Mouse (Mus musculus) gastrocnemius, adult 18-20 months (tissue): ENCODE measurements at regions not wholly inside any gene's neighbourhood (a gene's known extent, or its start where the extent isn't known, plus 50 kb on each side); places are given as distances from the start of the nearest gene placed in this dataset.

Source experiments
- DNase-seq: peaks from one replicate; pipeline ENCODE4 v3.0.0; 2021; ENCODE audit warnings: low spot score

- DNase-seq, result no peak
Measured at GRCm38 (mm10) chr13:72023666-72024065, 60.1 kb upstream of the Irx1 start.

DNA sequence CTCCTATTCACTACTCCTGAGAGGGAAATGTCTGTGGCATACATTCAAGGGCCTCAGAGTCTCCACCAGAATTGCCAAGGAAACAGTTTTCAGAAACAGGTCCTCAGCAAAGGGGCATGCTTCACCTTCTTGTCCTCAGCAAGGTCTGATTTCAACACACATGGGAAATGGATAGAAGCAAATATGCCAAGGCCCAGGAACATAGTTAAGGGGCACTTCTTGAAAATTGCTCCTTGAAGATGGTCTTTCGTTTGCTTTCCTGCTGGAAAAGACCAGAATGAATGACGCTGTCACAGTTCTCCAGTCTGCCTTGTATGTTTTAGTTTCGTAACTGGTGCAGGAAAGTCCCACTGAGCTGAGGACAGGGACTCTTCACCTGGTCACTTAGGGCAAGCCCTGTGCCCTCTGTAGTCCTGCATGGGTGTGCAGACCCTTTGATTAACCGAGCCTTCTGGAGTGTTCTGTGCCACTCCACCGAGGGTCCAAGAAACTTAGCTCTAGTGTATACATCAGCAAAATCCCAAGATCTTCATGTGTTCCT lies 80.5 kb upstream of the Irx1 start:
- DNase-seq, result no peak

DNA sequence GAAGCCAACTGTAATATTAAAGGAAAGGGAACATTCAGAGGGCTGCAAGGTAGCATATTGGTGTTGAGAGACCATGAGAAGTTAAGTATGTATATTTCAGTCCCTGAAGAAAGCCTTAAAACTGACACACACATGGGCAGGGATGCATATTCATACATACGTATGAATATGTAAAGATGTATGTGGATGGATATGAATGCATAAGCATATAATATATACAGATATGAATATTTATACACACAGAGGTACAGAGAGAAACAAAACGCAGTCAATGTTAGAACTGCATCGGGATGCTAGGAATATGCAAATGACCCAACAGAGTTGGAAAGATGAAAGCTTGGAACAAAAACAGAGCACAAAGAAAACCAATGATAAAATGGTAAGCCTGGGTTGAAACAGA lies 92.9 kb upstream of the Irx1 start:
- no peak for DNase-seq

DNA sequence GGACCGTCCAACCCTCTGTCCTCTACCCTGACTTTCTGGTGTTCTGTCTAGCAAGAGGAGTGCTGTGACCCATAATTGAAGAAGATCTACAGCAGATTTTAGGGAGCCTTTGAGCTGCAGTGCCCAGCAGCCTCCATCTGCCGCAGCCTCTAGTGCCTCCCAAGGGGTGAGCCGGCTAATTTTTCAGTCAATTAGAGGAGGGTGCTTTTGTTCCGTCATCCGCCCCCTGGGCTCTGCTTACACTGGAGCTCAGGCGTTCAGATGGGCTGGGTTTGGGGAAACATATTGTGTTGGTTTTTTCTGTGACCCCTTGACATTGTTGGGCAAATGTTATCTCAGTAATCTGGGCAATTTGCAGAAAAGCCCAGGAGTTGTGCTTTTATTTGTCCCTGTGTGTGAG lies 98.1 kb upstream of the Irx1 start:
- no peak for DNase-seq

- DNase-seq, result no peak
Measured at GRCm38 (mm10) chr13:72063278-72063761, 99.8 kb upstream of the Irx1 start.

- DNase-seq, result no peak
Measured at GRCm38 (mm10) chr13:72096585-72096984, 133.1 kb upstream of the Irx1 start.

GRCm38 (mm10) chr13:72097268-72097667 lies 133.7 kb upstream of the Irx1 start:
- no peak for DNase-seq

GRCm38 (mm10) chr13:72097811-72098210 lies 134.3 kb upstream of the Irx1 start:
- DNase-seq, result no peak

GRCm38 (mm10) chr13:72100741-72101140 lies 137.2 kb upstream of the Irx1 start:
- DNase-seq, result no peak

DNA sequence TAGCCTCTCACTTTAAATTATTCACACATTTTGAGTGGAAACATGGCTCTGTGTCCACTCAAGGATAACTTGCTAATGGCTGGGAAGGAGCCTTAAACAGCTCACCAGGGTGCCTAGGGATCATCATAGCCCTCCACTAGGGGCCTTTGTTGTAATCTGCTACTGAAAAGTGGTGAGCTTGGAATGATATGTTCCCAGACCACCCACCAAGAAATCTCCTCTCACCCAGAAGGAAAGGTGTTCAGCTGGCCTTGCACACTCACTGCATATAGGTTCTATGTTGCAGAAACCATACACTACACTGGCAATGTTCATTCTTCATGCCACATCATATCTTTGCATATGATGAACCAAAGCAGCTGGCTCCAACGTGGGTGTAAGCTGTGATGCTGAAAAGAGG lies 145.1 kb upstream of the Irx1 start:
- DNase-seq, result no peak

DNA sequence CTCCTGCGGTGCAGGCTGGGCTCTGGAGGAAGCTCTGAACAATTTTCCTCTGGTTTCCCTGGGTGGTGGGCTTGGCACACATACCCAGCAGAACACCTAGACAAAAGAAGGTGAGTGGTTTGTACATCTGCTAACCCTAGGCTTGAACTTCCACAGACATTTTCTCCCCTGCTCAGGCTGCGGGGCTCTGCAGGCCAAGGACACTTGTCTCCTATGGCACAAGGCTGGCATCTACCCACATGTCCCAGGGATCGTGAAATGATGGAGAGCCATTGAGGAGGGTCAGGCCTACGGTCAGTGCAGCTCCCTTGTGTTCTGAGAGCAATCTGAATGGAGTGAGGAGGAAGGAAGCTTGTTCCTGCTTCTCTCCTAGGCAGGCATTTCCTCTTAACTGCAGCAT lies 150.4 kb upstream of the Irx1 start:
- no peak for DNase-seq

- DNase-seq, result no peak
Measured at GRCm38 (mm10) chr13:72114776-72115663, 151.5 kb upstream of the Irx1 start.

DNA sequence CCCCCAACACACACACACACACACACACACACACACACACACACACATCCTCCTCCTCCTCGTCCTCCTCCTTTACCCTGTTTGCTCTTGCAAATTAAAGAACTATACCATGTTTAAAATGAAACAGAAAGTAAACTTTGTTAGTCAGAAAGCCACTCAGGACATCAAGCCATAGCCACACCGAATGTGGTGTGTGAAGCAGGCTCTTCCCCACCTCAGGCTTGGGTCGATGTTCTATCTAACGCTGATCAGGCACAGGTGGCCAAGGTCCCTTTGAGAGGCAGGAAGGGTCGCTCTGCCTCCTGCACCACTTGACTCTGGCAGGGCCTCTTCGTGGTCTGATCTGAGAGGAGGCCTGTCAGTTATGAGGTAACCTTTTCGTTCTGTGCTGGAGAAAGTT lies 156.9 kb upstream of the Irx1 start:
- no peak for DNase-seq

DNA sequence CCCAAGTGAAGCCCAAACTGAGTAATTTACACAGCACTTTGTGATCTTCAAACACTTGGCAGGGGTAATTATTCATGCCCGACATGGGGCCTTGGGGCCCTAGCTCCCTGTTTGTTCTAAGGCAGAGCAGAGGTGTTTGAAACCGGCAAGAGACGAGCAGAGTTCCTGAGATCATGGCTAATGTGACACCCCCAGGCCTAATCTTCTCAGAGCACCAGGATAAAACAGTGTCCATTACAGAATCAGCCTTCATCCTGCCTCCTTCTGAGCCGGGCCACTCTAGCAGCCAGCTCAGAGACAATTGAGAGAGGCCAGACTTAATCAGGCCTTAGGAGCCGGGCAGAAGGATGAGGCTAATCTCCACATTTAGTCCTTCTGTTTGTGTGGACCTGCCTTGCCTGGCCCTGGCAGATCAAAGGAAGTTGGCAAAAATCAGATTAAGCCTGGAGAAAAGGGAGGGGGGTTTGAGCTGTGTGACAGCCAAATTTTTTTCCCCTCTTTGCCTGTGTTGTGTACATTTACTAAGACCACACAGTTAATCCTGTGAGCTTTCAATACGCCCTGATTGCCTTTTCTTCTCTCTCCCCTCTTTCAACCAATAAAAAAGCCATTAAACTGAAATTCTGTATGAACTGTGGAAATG lies 157.5 kb upstream of the Irx1 start:
- no peak for DNase-seq

DNA sequence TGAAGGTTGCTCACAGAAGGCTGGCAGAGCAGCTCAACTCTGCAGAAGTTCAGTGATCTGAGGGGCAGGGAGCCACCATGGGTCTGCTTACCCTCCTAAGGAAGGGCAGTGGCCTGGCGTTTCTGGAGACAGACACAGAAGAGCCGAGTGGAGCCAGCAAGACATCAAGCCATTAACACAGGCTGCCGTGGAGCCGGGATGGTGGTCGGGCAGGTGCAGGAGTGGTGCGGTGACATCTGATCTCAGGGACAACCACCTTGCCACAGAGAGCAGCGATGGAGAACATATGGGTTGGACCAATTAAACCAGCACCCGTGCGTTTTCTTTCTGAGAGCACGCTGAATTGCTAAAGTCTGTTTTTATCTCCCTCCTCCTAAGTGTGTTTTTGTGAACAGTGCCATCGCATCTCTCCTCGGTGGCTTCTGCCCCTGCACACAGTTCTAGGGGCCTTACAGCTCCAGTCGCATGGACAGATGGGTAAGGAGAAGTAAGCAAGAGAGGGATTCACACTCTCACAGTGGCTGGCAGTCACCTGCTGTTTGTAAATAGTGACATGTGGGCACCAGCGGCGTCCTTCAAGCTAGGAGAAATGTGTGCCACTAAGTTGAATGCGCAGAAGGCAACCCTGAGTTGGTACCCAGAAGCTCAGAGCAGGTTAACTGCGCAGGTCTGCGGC lies 158.2 kb upstream of the Irx1 start:
- DNase-seq, result no peak

DNA sequence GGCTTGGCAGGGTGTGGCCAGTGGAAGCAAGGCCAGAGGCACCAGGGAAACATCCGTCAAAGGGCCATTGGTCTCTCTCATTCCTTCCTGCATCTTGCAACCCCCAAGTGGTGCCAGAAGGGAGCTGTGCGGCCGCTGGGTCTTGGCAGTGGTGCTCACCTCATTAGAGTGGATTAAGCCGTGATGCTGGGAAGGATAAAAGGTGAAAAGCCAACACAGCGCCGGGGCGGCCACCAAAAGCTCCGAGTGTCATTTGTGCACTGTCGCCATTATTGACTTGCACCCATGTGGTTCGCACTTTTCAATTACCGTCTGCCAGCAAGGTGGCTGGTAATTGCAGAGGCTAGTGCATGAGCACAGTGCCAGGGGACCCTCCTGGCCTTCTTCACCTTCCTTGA lies 158.7 kb upstream of the Irx1 start:
- no peak for DNase-seq

- DNase-seq, result no peak
Measured at GRCm38 (mm10) chr13:72128306-72128705, 164.8 kb upstream of the Irx1 start.

DNA sequence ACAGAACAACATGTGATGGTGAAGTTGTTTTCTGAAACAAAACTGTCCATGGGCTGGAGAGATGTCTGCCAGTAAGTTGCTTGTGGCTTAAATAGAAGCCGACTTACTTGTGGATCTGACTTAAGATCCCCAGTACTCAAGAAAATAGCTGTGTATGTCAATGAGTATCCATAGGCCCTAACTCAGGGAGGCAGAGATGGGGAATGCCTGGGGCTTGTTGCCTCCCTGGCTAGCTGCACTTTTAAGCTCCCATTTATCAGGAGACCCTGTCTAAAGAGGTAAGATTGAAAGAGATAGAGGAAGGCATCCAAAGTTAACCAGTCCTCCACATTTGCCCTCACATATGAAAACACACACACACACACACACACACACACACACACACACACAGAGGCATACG lies 167.8 kb upstream of the Irx1 start:
- DNase-seq, result no peak

GRCm38 (mm10) chr13:72134101-72134768 lies 170.7 kb upstream of the Irx1 start:
- peak; percentile 10 for DNase-seq

- DNase-seq, result no peak
Measured at GRCm38 (mm10) chr13:72166225-72166624, 202.7 kb upstream of the Irx1 start.

- DNase-seq, result no peak
Measured at GRCm38 (mm10) chr13:72167434-72167833, 203.9 kb upstream of the Irx1 start.

DNA sequence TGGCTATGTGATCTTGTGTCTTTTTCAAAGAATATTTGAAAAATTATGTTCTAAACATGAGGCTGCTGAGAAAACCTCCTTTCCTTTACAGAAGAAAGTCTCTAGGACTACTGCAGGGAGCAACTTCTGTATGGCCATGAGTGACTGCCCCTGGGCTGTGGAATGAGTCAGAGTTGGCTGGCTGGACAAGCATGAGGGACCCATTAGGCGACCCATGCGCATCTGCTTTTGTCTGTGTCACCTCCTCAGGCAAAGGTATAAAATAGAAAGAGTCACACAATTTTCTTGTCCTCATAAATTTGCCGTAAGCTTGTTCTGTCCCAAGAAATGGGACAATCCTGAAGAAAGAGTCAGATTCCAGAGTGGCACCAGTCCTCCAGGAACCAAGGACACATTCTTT lies 220.1 kb upstream of the Irx1 start:
- no peak for DNase-seq
